Mouse (Mus musculus) thymus, postnatal 36 days (tissue): Measurements from ENCODE around the gene 1600002K03Rik.
"Not testable (repeated sequence)": the region's sequence is repeated elsewhere in the genome, so short reads cannot be mapped to it uniquely, and the experiment has no call there.

Experiments
- DNase-seq, 2 experiments: peaks; one replicate each; pipeline ENCODE4 v3.0.0; 2022; ENCODE audit warnings: mixed read lengths in 2 of 2

1600002K03Rik gene

DNA sequence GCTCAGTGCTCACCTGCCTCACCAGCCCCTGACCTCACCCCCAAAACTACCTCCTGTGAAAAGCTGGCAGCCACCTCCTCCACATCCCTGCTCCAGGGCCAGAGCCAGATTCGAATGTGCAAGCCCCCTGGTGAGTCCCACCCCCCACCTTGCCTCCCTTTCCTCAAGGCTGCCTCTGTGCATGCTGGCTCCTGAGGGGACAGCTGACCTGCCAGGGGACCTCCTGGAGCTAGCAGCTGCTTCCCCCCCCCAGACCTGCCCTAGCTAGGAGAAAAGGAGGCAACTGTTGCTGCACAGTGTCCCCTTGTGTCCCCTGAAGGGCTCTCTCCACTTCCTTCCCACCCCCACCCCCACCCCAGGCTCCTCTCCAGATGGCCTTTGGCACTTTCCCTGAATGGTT is 17.5 kb upstream of the 1600002K03Rik start:
- DNase-seq = peak in 1 of 2 experiments; percentile 31

GRCm38 (mm10) chr10:80156002-80156751 is 16.6 kb upstream of the 1600002K03Rik start:
- DNase-seq = peak in 1 of 2 experiments; percentile 35

GRCm38 (mm10) chr10:80156752-80157053 is 16.0 kb upstream of the 1600002K03Rik start:
- peak in 1 of 2 experiments; percentile 19 for DNase-seq

DNA sequence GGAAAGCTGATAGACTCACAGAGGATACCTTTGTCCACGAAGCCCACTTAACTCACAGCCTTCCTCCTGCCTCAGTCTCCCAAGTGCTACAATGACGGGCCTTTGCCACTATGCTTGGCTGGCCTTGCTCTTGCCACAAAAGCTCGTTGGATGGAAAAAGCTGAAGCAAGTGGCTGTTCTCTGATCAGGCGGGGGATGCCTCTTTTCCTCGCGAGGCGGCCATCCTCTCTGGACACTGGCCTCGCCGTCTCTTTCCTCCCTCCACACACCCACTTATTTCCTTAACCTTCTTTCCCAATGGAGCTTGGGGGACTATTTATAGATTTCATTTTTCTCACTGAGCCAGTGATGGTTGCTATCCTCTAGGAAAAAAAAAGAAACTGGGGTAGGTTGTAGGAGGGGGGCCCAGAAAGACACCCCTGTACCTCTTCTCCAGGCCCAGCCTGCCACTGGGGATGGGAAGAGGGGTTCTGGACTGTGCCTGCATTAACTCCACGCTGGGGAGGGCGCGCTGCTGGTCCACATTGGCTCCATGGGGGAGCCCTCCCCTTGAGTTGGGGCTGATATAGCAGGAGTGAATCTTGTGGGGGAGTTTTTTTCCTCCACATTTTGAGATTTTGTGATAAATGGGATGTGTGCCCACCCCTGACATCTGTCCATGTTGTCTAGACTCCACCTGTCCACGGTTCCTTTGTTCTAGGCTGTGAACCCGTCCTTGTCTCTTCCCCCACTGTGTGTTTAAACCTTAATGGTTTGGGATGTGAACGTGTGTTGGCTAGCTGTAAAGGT is 15.4 kb upstream of the 1600002K03Rik start:
- peak in 1 of 2 experiments; percentile 42 for DNase-seq

DNA sequence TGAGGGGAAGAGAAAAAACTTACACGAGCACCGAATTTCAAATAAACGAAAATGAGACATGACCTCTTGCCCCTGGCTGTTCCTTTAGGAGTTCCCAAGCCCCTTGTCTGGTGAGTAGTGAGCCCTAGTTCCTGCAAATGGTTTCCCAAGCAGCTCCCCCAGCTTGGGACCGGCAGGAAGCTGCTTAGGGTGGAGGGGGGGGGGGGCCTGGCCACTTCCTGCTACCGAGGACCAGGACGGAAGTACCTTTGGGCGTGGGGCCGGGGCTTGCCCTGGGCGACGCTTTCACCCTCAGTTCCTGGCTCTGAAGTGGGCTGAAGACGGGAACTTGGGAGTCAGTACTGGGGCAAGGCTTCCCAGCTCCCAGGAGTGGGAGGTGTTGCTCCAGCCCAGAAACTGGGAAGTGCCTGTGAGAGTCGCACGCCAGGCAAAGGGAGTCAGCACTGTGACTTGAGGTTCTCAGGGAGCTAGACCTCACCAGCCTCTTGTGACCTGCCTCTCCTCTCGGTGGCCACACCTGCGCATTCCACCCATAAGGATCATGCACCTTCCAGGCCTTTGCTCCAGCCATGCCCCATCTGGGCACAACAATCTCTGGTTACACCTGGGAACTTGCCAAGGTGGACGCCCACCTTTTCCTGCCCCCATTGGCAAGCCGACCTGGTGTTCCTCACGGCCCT is 14.3 kb upstream of the 1600002K03Rik start:
- DNase-seq = peak; percentile 71 to 81

DNA sequence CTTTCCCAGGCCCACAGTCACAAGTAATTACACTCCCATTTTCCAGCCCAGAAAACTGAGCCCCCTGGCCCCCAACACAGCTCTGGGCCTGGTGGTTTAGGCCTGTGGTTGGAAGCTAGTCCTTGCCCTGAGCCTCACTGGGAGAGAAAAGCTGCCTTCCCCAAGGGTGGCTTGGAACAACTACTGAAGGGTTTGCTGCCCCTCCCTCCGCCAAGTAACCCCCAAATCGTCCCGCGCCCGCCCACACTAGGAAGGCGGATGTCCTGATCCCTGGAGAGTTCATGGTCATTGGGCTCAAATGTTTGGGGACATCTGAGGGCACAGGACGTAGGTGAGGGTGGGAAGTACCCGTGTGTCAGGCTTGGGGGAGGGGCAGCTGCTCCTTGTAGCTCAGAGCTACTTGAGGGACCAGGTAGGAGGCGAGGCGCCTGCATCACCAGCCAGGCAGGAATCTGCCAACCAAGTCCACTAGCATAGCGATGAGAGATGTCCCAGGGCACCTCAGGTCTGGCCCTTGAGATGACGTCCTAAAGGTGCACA is 13.7 kb upstream of the 1600002K03Rik start:
- DNase-seq = peak; percentile 69 to 79

DNA sequence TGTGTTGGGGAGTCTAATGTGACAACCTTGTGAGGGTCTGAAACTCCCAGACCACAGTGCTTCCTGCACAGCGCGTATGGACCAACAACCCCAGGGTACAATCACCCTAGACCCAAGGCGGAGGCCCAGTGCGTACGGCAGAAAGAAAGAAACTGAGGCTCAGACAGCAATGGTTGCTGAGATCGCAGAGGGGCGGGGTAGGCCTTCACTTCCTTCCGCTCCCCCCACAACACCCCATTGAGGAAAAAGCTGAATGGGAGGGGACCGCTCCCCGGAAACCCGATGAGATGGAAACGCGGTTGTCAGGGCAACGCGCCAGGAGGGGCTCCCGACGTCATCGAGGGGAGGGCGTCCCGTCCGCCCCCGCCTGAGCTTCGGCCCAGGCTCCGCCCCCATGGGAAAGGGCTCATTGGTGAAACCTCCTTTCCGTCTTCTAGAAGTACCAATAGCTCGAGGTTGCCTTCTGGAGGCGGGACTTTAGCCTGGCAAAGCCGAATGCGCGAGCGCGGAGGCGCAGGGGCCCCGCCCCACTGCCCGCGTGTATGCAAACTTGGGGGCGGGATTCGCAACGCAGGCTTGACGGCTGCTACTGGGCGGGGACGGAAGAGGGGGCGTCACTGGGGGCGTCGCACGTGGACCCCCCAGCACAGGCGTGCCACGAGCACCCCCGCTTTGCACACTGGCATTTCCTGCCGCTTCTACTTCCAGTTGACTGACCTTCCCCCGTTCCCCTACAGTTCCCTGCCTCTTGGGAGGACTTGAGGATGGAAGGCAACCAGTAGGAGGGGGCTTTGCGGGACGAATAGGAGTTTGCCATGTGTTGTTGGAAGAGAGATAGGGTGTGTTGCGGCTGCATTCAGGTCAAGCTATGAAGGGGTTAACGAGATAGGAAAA is 12.9 kb upstream of the 1600002K03Rik start:
- peak; percentile 99 to 100 for DNase-seq

DNA sequence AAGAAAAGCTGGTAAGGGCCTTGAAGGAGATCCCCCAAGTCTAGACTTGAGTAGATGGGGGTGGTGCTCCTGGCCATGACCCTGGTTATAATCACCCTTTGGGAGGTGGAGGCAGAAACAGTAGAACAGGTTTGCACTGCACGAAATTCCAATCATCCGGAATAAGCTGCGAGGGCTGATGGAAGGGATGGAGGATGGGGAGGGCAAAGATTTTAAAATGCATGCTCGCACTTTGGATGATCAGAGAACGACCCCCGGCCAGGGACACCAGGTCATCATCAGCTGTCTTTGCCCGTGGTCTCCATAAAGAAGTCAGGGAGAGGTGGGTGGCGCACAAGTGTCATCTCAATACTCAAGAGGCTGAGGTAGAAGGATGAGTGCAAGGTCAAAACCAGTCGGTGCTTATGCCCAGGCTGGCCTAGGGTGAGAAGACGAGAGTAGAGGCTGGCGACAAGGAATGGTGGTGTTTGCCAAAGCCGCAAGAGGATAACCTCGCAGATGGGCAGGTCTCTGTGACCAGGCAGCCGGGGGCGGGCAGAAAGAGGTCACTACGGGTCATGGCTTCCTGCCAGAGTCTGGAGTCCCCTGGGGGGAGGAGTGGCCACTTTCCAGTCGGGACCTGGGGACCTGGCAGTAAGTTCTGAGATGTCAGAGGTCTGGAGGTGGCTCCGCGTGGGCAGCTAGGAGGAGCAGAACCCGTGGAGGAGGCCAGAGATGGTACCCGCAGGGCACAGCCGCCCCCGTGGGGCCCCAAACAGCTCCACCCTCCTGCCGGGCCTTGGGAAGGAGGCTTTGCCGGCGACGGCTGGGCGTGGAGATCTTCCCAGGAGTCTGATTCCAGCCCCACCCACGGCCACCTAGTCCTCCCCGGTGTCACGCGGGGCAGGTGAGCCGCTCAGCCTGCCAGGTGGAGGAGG is 12.0 kb upstream of the 1600002K03Rik start:
- peak in 1 of 2 experiments; percentile 72 for DNase-seq

GRCm38 (mm10) chr10:80161522-80162242 is 11.1 kb upstream of the 1600002K03Rik start:
- DNase-seq = peak in 1 of 2 experiments; percentile 55

DNA sequence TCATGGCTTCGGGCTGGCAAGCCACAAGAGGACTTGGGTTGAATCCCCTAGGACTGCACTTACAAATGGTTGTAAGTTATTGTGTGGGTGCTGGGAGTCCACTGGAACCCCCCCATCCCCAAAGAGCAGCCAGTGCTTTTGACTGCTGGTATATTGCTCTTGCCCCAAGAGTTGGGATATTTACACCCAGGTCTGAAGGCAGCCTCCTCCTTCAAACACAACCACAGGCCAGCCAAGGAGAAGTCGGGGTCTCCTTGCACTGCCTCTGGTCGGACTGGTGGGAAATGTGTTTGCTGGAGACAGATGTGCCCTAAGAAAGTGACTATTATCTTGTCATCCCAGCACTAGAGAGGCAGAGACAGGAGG is 10.5 kb upstream of the 1600002K03Rik start:
- no peak for DNase-seq

DNA sequence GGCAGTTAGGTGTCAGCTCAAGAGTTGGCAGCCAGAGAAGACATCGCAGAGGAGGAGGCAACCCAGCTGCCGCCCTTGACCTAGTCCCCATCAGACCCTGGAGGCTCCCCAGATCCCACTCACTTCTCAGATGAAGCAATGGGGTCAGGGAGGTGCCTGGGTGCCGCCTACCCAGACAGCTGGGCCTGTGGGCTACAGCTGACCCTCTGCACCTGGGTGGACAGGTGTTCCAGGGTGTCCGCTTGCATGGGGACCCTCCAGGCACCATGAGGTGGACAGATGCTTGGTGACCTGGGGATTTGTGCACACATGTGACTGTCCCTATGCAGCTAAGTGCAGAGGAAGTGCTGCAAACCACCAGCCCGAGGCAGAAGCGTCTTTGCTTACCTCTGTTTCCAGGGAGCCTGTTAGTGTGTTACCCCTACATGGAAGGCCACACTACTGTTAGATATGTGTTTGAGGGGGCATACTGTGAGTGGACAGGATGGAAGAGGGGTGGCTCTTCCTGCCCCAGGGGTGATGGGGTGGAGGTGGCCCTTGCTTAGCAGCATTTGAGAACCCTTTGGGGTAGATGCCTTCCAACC is 9.9 kb upstream of the 1600002K03Rik start:
- peak in 1 of 2 experiments; percentile 37 for DNase-seq

DNA sequence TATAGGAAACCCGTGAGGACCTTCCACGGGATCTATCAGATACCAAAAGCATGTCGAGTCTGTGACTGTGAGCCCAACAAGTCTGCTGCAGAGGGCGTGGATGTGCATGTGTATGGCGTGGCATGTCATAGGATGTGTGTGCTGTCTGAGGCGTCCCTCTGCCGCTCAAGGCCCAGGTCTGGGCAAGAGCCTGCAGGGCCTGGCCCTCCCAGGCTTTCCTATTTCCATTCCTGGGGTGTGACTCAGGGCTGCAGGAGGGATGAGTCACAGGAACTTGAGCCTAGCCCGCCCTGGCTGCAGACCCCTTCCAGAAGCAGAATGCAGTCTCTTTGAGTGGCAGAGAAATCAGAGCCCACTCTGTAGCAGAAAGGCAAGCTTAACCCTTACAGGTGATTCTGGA is 9.0 kb upstream of the 1600002K03Rik start:
- no peak for DNase-seq

DNA sequence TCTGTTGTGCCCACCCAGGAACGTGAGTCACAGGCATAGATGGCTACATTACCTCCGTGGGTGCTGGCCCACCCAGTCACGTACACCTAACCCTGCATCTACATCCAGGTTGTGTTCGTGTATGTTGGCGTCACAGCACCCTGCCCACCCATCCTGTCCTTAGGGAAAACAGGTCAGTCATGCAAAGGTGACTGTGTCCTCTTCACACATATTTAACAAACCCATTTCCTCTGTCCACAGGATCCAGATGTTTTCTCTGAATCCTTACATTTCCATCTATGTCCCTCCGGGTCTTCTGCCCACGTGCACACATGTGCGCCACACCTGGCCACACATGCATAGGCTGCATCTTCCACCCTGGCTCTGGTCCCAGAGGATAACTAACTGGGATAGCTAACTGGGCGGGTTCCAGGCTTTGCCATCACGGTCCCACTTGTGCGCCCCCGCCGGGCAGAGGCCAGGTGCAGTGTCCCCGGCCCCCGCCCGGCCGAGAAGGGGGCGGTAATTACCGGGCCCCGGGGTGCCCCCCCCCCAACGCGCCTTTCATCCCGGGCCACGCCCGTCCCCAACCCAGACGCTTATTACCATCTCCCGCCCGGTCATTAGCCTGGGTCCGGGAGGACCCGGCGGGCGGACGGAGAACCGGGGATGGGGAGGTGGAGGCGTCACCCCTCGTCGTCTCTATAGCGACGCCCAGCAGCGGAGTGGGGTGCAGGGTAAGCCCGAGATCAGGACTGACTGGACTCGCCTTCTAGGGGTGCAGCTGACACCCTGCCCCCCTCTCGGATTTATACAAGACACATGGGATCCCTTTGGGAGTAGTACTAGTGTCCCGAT is 8.4 kb upstream of the 1600002K03Rik start:
- DNase-seq = no peak

DNA sequence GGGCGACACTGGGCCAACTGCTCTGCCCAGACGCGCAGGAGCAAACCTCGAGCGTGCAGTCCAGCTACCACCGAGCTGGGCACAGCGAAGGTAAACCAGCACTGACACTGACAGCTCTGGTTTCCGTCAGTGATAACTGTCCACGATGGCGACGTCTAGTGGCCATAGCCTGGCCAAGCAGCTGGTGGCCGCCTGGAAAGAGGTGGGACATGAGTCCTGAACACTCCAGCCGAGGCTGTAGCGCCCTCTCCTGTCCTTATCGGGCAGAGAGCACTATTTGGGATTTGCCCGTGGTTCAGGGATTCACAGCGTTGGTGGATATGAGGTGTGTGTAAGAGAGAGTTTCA is 7.8 kb upstream of the 1600002K03Rik start:
- DNase-seq = peak; percentile 90

DNA sequence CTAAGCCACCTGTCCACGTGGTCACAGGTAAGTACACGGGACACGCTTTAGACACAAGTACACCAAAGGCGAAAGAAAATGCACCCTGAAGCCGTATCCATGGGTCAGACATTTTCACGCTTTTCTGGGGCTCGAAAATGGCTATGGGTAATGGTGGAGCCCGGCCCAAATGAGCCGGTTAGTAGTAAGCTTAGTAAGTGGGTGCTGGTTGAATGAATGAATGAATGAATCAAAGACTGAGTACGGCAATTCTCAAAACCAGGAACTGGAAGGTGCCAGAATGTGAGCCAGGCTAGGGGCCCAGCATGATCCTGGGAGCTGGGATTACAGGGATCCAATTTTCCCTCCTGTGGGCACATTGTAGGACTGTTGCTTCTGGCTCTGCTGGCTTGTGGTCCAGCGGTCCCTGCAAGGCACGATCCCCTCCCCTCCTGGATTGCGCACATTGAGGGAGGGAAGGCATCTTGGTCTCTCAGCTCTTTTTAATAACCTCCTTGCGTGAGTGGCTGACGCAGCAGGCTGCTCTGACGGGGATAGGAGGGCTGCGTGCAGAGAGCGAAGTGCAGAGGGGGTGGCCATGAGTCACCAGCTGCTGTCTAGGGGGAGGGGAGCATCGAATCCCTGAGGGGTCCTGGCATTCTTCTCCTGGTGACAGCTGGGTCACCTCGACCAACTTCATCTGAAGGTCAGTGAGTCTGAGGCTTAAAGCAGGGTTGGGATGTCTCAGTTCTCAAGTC is 7.2 kb upstream of the 1600002K03Rik start, which contains the start of gene Cirbp:
Gene Cirbp, plus strand, starts transcription at position 594 of the 737 bp plus-strand sequence.
- peak; percentile 9 to 48 for DNase-seq

- not testable (repeated sequence) for DNase-seq
Measured at GRCm38 (mm10) chr10:80166136-80166535, 6.6 kb upstream of the 1600002K03Rik start.

DNA sequence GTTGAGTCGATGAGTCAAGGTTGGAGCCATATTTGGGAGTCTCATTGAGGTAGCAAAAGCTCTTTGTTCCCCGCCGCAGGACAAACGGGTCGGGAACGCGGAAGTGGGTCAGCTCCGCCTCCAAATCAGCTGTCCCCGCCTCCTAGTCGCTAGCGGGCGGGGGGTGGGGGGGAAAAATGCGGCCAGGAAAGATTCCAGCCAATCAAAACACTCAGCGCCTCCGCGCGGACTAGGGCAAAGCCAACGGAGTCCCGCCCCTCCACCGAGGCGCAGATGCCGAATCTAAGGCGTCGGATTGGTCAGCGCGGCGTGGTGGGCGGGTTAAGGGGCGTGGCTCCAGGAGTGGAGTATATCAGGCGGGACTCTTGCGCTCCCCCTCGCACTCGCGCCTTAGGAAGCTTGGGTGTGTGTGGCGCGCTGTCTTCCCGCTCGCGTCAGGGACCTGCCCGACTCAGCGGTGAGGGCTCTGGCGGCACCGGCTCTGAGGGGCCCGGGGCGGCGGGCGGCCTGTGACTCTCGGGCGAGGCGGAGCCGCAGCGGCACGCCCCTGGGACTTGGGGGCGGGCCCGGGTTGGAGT is 5.2 kb upstream of the 1600002K03Rik start:
- peak; percentile 99 to 100 for DNase-seq
